In the genomic region with DNA sequence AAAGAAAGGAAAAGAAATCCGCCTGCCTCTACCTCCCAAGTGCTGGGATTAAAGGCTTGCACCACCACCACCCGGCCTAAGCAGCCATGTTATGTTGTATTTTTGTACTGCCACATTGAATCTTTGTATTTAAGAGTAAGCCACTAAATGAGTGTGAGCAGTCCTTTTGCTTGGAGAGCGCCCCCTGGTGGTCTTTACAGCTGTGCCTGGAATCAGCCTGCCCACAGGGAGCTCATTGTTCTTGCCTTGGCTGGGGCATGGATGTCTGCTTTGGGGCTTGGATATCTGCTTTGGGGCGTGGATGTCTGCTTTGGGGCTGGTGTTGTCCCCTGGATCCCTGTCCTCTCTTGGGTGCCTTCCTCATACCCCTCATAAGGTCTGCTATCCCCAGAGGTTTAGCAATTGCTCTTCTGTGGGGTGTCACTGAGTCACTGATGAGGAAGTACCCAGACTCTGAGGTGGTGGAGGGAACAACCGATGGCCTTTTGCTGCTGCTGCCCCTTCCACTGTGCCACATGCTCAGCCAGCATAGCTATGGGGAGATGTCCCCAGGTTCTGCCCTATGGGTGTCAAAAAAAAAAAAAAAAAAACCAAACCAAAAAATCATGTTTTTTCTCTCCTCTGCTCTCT, we compare ENCODE assay signal across 10 mouse cellular contexts. TPM values are rescaled to one million over a fixed set of nuclear protein-coding genes. Genes with fewer than 3 reads are reported as not detected.
A peak's percentile ranks its signal among the peaks of the same experiment; 100 is the strongest.
DNase-seq lines count a peak whose midpoint lies in the region; ATAC-seq and TF ChIP-seq lines count a peak whose summit lies in the region.
"Had no signal": no experiment of that assay in that cellular context is flagged by ENCODE, and none has a peak within 500 bp of the region (broad histone marks: within the 10 kb centered on the region; RNA-seq: fewer than 3 reads in every experiment).

No protein-coding gene starts in this region.

- H3K4me3 ChIP-seq in liver, embryonic 12.5 days: no peak overlapping the region
- H3K4me3 ChIP-seq in bone marrow macrophage, adult 2 months (ENCODE audit: insufficient read depth, low read length): no peak overlapping the region
- no peak overlapping the region for H3K4me3 ChIP-seq in embryonic fibroblast, embryonic 13.5 days (ENCODE audit: insufficient read depth, low read length)
- H3K4me3 ChIP-seq in limb, embryonic 11.5 days (ENCODE audit: low read depth, low read length): no peak overlapping the region
- H3K4me3 ChIP-seq: embryonic facial prominence, embryonic 15.5 days; myocyte had no signal

- TF ChIP-seq POLR2A in bone marrow macrophage, adult 2 months (IDR thresholded peaks at IDR 0.05; ENCODE audit: borderline replicate concordance, low read depth, low read length): no peak
- no peak for TF ChIP-seq POLR2A in embryonic fibroblast, embryonic 13.5 days (IDR thresholded peaks at IDR 0.05; ENCODE audit: low read depth, low read length)

- no peaks in the 10 kb centered on the region; the same call in 1 of the 2 replicates for H3K4me1 ChIP-seq in liver, embryonic 12.5 days
- H3K4me1 ChIP-seq in bone marrow macrophage, adult 2 months (ENCODE audit: control insufficient read depth, insufficient read depth, low read length): peaks cover 5% of the 10 kb centered on the region; the same call in 1 of the 2 replicates
- no peaks in the 10 kb centered on the region for H3K4me1 ChIP-seq in embryonic fibroblast, embryonic 13.5 days (ENCODE audit: control insufficient read depth, insufficient read depth, low read length)
- no peaks in the 10 kb centered on the region for H3K4me1 ChIP-seq in limb, embryonic 11.5 days (ENCODE audit: control insufficient read depth, insufficient read depth, low read length)
- H3K4me1 ChIP-seq: embryonic facial prominence, embryonic 15.5 days had no signal

- no peak overlapping the region for H3K27ac ChIP-seq in liver, embryonic 12.5 days
- no peak overlapping the region for H3K27ac ChIP-seq in bone marrow macrophage, adult 2 months (ENCODE audit: insufficient read depth, low read depth, low read length)
- H3K27ac ChIP-seq in embryonic fibroblast, embryonic 13.5 days (ENCODE audit: insufficient read depth, low read length): no peak overlapping the region
- no peak overlapping the region for H3K27ac ChIP-seq in limb, embryonic 11.5 days (replicated peaks; ENCODE audit: low read depth, low read length)
- H3K27ac ChIP-seq: embryonic facial prominence, embryonic 15.5 days had no signal

- no peaks in the 10 kb centered on the region for H3K9me3 ChIP-seq in liver, embryonic 12.5 days (replicated peaks)
- no peaks in the 10 kb centered on the region for H3K9me3 ChIP-seq in limb, embryonic 11.5 days (ENCODE audit: control insufficient read depth, low read length)
- H3K9me3 ChIP-seq: embryonic facial prominence, embryonic 15.5 days had no signal

- 28% methylated on average over 5 of the region's 5 CpGs for WGBS in liver, embryonic 12.5 days (ENCODE audit: insufficient replicate concordance)
- 50% methylated on average over 5 of the region's 5 CpGs for WGBS in limb, embryonic 11.5 days

- H3K9ac ChIP-seq in liver, embryonic 12.5 days: no peak overlapping the region
- no peak overlapping the region for H3K9ac ChIP-seq in limb, embryonic 11.5 days (ENCODE audit: low read length)
- H3K9ac ChIP-seq: embryonic facial prominence, embryonic 15.5 days had no signal

- no peaks in the 10 kb centered on the region for H3K27me3 ChIP-seq in liver, embryonic 12.5 days (replicated peaks)
- no peaks in the 10 kb centered on the region for H3K27me3 ChIP-seq in limb, embryonic 11.5 days (ENCODE audit: control insufficient read depth, insufficient read depth, low read length)
- H3K27me3 ChIP-seq: embryonic facial prominence, embryonic 15.5 days had no signal

- H3K36me3 ChIP-seq in liver, embryonic 12.5 days: no peaks in the 10 kb centered on the region
- H3K36me3 ChIP-seq in limb, embryonic 11.5 days (ENCODE audit: control insufficient read depth, insufficient read depth, low read length): no peaks in the 10 kb centered on the region
- H3K36me3 ChIP-seq: embryonic facial prominence, embryonic 15.5 days had no signal

- H3K4me2 ChIP-seq in liver, embryonic 12.5 days: no peak overlapping the region
- H3K4me2 ChIP-seq in limb, embryonic 11.5 days (ENCODE audit: low read depth, severe bottlenecking): no peak overlapping the region
- H3K4me2 ChIP-seq: embryonic facial prominence, embryonic 15.5 days had no signal

- peak; percentile 99 for TF ChIP-seq CTCF in bone marrow macrophage, adult 2 months (IDR thresholded peaks at IDR 0.05; ENCODE audit: low read depth, low read length)
- peak; percentile 52; the same call in 1 of the 2 replicates for TF ChIP-seq CTCF in embryonic fibroblast, embryonic 13.5 days (IDR thresholded peaks at IDR 0.05; ENCODE audit: borderline replicate concordance, insufficient read depth, low read length)

- peak; percentile 76 for DNase-seq in liver
- DNase-seq in induced T-regulatory cell, adult 2 months (ENCODE audit: low read depth): peak; percentile 88
- DNase-seq in limb, embryonic 11.5 days (ENCODE audit: low spot score): peak; percentile 88
- DNase-seq in ovary, postnatal 36 days (ENCODE audit: low spot score): peak; percentile 63
- peak; percentile 77 for DNase-seq in thymus, postnatal 25 days

- ATAC-seq in liver, embryonic 12.5 days: no peak
- ATAC-seq in limb, embryonic 11.5 days (ENCODE audit: insufficient number of reproducible peaks, low FRiP score, low TSS enrichment, low read depth): no peak

RNA-seq across cellular contexts. Expression of a gene that starts 41.7 kb away (rescaled TPM):
- polyA plus RNA-seq in liver, embryonic 12.5 days (2016; fragmentation: Nextera tagmentation; extraction: Ambion mirVana): 5.6 and 6.1 TPM in 2 replicates
- not detected in 2 replicates for polyA plus RNA-seq in bone marrow macrophage, adult 2 months (2012; ENCODE audit: insufficient read depth, insufficient read length, missing spikeins)
- polyA plus RNA-seq in embryonic fibroblast, embryonic 13.5 days (2011; ENCODE audit: insufficient read length, low read depth, missing spikeins): 0.97 and 3.4 TPM in 2 replicates
- 30.0 and 31.2 TPM in 2 replicates for polyA plus RNA-seq in limb, embryonic 11.5 days (2014; fragmentation: Nextera tagmentation; extraction: Ambion mirVana)

RNA-seq across cellular contexts. Expression of a gene that starts 57.7 kb away (rescaled TPM):
- polyA plus RNA-seq in liver, embryonic 12.5 days (2016; fragmentation: Nextera tagmentation; extraction: Ambion mirVana): 4.4 and 5.4 TPM in 2 replicates
- polyA plus RNA-seq in bone marrow macrophage, adult 2 months (2012; ENCODE audit: insufficient read depth, insufficient read length, missing spikeins): 7.5 and 11.6 TPM in 2 replicates
- not detected in 2 replicates for polyA plus RNA-seq in embryonic fibroblast, embryonic 13.5 days (2011; ENCODE audit: insufficient read length, low read depth, missing spikeins)
- 1.7 and 1.8 TPM in 2 replicates for polyA plus RNA-seq in limb, embryonic 11.5 days (2014; fragmentation: Nextera tagmentation; extraction: Ambion mirVana)
